Mouse (Mus musculus) ES-E14 (cell line): Measurements from ENCODE around the gene Cdc42.

Experiments
- CHD2 ChIP-seq: IDR thresholded peaks from 2 replicates; pipeline ENCODE4 v1.6.1; 2014; ENCODE audit warnings: mild to moderate bottlenecking, low read depth, low read length, inconsistent platforms
- HCFC1 ChIP-seq: IDR thresholded peaks from 2 replicates; pipeline ENCODE4 v1.6.1; 2012; ENCODE audit warnings: low read length, inconsistent platforms, borderline replicate concordance; ENCODE audit not compliant: insufficient read depth
- MAFK ChIP-seq: IDR thresholded peaks from 2 replicates; pipeline ENCODE4 v1.6.1; 2014; ENCODE audit warnings: mild to moderate bottlenecking, low read depth, low read length, inconsistent platforms; ENCODE audit not compliant: insufficient read depth
- ZC3H11A ChIP-seq: IDR thresholded peaks from 2 replicates; pipeline ENCODE4 v1.6.1; 2012; ENCODE audit warnings: low read depth, mild to moderate bottlenecking, inconsistent platforms, low read length, borderline replicate concordance
- ZNF384 ChIP-seq: IDR thresholded peaks from 2 replicates; pipeline ENCODE4 v1.6.1; 2012; ENCODE audit warnings: low read depth, low read length, inconsistent platforms

- TF ChIP-seq MAFK (no peak), ZC3H11A (no peak), HCFC1 (no peak), CHD2 (no peak), ZNF384 (no peak)
Observed at GRCm38 (mm10) chr4:137342816-137343215, 14.7 kb downstream of the Cdc42 start.
